Mouse (Mus musculus) ES-E14 (cell line): ENCODE results near the gene Fam198b.

ENCODE experiments used
- HCFC1 ChIP-seq: IDR thresholded peaks from 2 replicates; pipeline ENCODE4 v1.6.1; 2012; ENCODE audit warnings: low read length, inconsistent platforms, borderline replicate concordance; ENCODE audit not compliant: insufficient read depth
- MAFK ChIP-seq: IDR thresholded peaks from 2 replicates; pipeline ENCODE4 v1.6.1; 2014; ENCODE audit warnings: mild to moderate bottlenecking, low read depth, low read length, inconsistent platforms; ENCODE audit not compliant: insufficient read depth

GRCm38 (mm10) chr3:79966709-79967108 is 82.4 kb downstream of the Fam198b start:
- TF ChIP-seq MAFK (no peak), HCFC1 (no peak)
